Mouse (Mus musculus): ENCODE measurements around the gene Kcnd2. TPM values are rescaled to one million over a fixed set of nuclear protein-coding genes. Genes with fewer than 3 reads are reported as not detected.

Gene Kcnd2
- polyA plus RNA-seq, 1 experiment from 2014 or later = 2.7 TPM

DNA sequence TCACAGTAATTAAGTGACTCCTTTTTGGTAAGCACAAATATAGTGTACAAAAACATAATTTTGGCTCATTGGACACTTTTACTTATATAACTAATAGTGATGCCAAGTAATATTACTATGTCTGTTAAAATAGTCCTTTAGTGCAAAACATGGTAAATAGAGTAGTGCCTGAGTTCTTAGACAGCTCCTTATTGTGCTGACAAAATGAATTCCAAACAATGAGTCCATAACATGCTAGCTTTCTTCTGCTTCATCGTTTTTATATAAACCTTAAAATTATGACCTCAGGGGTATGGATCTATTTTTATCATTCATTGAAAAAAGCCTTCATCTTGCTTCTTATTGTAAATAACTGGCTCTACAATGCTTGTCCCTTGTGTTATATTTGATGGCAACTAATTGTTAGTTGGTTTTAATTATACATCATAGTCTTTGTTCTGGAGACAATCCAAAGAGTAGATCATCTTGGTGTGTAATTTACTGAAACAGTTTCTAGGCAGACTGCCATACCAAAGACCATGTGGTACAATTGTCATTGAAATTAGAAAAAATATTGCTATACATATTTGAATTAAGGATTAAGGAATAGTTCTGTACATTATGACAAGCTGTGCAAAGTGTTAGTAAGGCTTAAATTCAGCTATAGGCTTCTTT is 256.7 kb downstream of the Kcnd2 start:
- Histone ChIP-seq H3K4me3 (replicated peaks) (no peak overlapping the region), H3K9ac (no peak overlapping the region), H3K27me3 (no peaks in the 10 kb centered on the region), H3K9me3 (replicated peaks) (no peaks in the 10 kb centered on the region), H3K4me2 (no peak overlapping the region), H3K27ac (no peak overlapping the region), H3K36me3 (no peaks in the 10 kb centered on the region), H3K4me1 (no peaks in the 10 kb centered on the region)
- 59% methylated on average over 1 of the region's 1 CpGs for whole genome bisulfite sequencing
- no peak for ATAC-seq (replicated peaks; ENCODE audit: low FRiP score)

DNA sequence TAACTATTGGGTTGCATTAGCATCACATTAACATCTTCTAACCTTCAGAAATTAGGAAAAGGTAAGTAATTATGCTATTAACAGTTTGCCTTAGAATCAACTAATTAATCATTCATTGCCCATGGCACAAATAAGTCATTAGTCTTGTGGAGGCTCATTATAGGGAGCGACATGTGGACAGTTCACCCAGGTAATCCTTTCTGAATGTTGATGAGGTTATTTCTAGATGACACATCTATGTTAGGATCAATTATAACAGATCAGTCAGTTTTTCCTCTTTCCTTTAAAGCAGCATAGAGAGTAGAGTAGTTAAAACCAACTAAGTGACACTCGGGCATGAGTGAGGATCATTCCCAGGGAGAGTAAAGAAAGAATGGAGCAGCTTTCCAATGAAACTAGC is 267.4 kb downstream of the Kcnd2 start:
- H3K4me1 ChIP-seq = no peaks in the 10 kb centered on the region
- no peaks in the 10 kb centered on the region for H3K36me3 ChIP-seq
- no peak overlapping the region for H3K9ac ChIP-seq
- no peaks in the 10 kb centered on the region for H3K9me3 ChIP-seq (replicated peaks)
- H3K4me3 ChIP-seq (replicated peaks) = no peak overlapping the region
- WGBS = 88% methylated on average over 2 of the region's 2 CpGs
- H3K4me2 ChIP-seq = no peak overlapping the region
- H3K27ac ChIP-seq = no peak overlapping the region
- no peak for ATAC-seq (replicated peaks; ENCODE audit: low FRiP score)
- H3K27me3 ChIP-seq = no peaks in the 10 kb centered on the region

DNA sequence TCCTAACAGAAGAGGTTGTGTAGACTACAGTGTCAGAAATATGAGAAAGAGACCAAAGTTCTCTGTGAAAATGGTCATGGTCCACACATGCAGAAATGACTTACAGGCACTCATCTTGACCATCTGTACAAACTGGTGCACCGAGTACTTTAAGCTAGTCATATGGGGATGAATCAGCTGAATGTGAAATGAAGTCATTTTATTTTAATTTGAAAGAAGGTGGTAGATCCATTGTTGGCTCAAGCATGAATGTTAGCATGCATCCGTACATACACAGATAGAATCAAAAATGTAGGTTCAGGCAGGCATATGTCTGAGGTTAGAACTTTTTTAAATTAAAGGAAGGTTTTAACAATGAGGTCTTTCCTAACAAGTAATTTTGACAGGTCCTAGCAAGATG is 273.2 kb downstream of the Kcnd2 start:
- H3K27ac ChIP-seq = no peak overlapping the region
- no peak for ATAC-seq (replicated peaks; ENCODE audit: low FRiP score)
- H3K36me3 ChIP-seq = no peaks in the 10 kb centered on the region
- H3K4me3 ChIP-seq (replicated peaks) = no peak overlapping the region
- H3K4me1 ChIP-seq = no peaks in the 10 kb centered on the region
- H3K9ac ChIP-seq = no peak overlapping the region
- no peak overlapping the region for H3K4me2 ChIP-seq
- H3K27me3 ChIP-seq = no peaks in the 10 kb centered on the region
- 80% methylated on average over 2 of the region's 2 CpGs for WGBS
- H3K9me3 ChIP-seq (replicated peaks) = no peaks in the 10 kb centered on the region

DNA sequence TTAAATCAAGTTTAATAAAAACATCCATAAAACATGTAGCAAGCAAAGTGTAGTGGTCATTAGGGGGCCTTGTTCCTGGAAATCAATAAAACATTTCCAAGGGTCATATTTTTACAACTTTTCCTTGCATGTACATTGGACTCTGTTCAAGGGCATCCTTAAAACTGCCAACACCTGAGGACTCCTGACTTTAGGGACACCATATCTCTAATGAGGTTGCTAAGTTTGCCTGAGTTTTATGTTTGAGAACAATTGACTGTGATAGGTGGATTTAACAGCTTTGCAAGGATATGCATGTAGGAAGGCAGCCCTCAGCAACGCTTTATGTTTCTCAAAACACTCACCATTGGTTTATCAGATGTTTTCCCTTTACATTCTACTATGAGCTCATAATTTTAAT is 287.6 kb downstream of the Kcnd2 start:
- ATAC-seq (replicated peaks; ENCODE audit: low FRiP score) = no peak
- no peak overlapping the region for H3K4me3 ChIP-seq (replicated peaks)
- no peaks in the 10 kb centered on the region for H3K36me3 ChIP-seq
- H3K4me1 ChIP-seq = no peaks in the 10 kb centered on the region
- no peak overlapping the region for H3K9ac ChIP-seq
- WGBS = 69% methylated on average over 1 of the region's 1 CpGs
- no peaks in the 10 kb centered on the region for H3K27me3 ChIP-seq
- no peaks in the 10 kb centered on the region for H3K9me3 ChIP-seq (replicated peaks)
- H3K27ac ChIP-seq = no peak overlapping the region
- H3K4me2 ChIP-seq = no peak overlapping the region

DNA sequence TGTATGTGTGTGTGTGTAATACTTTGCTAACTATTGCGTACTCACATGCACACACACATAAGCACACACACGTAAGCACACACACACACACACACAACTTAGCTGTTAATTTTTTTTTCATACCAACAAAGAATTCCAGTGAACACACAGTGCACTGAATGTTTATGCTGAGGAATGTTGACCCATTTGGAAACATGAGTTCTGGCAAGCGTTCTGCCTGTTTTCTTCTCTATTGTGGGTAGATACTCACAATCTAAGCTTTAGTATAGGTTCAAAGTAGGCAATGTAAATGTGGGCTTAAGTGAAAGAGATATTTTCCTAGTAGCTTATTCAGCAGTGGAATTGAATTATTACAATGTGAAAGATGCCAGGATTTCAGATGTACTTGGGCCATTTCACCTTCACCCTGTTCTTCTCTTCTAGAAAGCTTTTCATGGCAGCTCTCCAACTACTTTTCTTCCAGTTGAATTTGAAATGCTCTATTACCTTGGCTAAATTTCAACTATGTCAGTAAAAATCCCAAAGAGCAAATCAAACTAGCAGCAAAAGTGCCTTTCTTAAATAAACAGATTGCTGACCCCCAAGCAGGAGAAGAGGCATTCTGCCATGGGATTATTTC is 295.4 kb downstream of the Kcnd2 start:
- no peak for ATAC-seq (replicated peaks; ENCODE audit: low FRiP score)
- H3K9ac ChIP-seq = no peak overlapping the region
- H3K4me1 ChIP-seq = no peaks in the 10 kb centered on the region
- H3K27me3 ChIP-seq = no peaks in the 10 kb centered on the region
- H3K4me2 ChIP-seq = no peak overlapping the region
- no peak overlapping the region for H3K4me3 ChIP-seq (replicated peaks)
- no peaks in the 10 kb centered on the region for H3K36me3 ChIP-seq
- H3K27ac ChIP-seq = no peak overlapping the region
- WGBS = 75% methylated on average over 3 of the region's 3 CpGs
- no peaks in the 10 kb centered on the region for H3K9me3 ChIP-seq (replicated peaks)

DNA sequence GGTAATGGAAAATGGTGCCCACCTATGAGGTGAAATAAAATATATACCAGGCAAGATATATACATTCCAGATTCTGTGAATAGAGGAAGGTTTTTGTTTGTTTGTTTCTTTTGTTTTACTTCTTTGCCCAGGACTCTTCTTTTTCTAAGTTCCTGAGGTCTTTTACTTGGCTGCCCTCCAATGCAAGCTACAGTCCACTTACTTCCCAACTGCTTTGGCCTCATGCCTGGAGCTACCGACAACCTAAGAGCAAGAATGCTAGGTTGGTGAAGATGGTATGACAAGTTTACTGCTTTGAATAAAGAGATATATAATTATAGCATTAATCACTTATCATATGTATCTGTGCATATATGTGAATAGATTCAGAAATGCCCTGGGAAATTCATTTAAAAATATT is 305.0 kb downstream of the Kcnd2 start:
- no peak overlapping the region for H3K4me2 ChIP-seq
- H3K27me3 ChIP-seq = no peaks in the 10 kb centered on the region
- ATAC-seq (replicated peaks; ENCODE audit: low FRiP score) = no peak
- H3K4me1 ChIP-seq = no peaks in the 10 kb centered on the region
- WGBS = 46% methylated on average over 1 of the region's 1 CpGs
- H3K4me3 ChIP-seq (replicated peaks) = no peak overlapping the region
- H3K27ac ChIP-seq = no peak overlapping the region
- no peaks in the 10 kb centered on the region for H3K9me3 ChIP-seq (replicated peaks)
- H3K36me3 ChIP-seq = no peaks in the 10 kb centered on the region
- no peak overlapping the region for H3K9ac ChIP-seq

DNA sequence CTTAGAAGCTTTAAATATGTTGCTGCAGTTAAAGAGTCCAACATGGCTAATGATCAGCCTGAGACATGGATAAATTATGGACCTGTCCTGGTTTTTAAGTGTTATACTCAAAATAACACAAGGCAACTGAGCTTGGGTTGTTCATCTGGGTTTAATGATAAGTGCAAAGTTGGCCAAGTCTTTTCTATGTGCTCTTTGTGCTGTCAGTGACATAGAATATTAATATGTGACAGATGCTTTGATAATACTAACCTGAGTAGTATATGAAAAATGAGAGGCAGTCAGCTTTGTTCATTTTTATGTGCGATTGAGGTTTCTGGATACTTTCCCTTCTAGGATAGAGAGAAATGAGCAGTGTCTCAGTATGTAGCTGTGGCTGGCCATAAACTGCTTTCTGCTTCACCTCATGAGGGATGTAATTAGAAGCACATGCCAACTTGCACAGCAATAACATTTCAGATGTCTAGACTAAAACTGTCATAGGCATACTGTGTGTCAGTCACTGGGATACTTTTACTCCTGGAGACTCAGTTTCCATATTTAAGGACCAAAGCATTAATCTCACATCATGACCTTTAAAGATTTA is 312.3 kb downstream of the Kcnd2 start:
- no peaks in the 10 kb centered on the region for H3K4me1 ChIP-seq
- no peaks in the 10 kb centered on the region for H3K9me3 ChIP-seq (replicated peaks)
- ATAC-seq (replicated peaks; ENCODE audit: low FRiP score) = no peak
- H3K4me2 ChIP-seq = no peak overlapping the region
- 73% methylated on average over 1 of the region's 1 CpGs for WGBS
- H3K36me3 ChIP-seq = no peaks in the 10 kb centered on the region
- no peaks in the 10 kb centered on the region for H3K27me3 ChIP-seq
- H3K27ac ChIP-seq = no peak overlapping the region
- no peak overlapping the region for H3K9ac ChIP-seq
- no peak overlapping the region for H3K4me3 ChIP-seq (replicated peaks)

DNA sequence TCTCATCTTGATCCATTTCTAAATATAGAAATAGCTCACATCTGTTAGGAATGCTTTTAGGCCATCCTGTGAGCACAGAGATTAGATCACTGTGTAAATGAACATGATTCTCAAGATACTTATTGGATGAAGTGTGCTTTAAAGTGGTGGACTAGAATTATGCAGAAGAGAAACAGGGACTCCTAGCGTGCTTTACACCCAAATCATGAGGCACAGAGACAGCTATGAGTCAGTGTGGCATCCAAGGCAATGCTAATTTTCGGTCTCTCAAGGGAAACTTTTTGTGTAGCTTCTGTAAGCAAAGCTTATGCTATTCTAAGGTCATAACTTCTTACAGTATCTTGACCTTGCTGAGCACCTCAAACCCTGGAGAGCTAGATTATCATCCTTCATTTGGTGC is 318.7 kb downstream of the Kcnd2 start:
- no peak for ATAC-seq (replicated peaks; ENCODE audit: low FRiP score)
- Histone ChIP-seq H3K9me3 (replicated peaks) (no peaks in the 10 kb centered on the region), H3K4me3 (replicated peaks) (no peak overlapping the region), H3K36me3 (no peaks in the 10 kb centered on the region), H3K4me1 (no peaks in the 10 kb centered on the region), H3K27me3 (no peaks in the 10 kb centered on the region), H3K9ac (no peak overlapping the region), H3K27ac (no peak overlapping the region), H3K4me2 (no peak overlapping the region)
- WGBS = 80% methylated on average over 2 of the region's 2 CpGs

DNA sequence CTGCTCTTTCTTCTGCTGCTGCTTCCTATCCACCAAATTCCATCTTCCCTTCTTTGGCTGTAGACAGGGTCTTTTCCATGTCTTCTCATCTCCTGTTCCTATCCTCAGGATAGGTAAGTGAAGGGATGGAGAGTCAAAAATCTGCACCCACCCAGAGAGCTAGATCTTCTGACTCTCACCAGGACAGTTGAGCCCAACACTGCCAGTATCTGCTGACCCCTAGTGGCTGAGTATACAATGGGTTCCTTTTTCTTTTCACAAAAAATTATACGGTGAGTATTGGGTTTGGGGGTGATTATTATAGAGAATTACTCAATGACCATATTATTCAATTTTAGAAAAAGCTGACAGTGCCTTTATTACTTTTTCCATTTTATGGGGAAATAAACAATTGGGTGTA is 319.5 kb downstream of the Kcnd2 start:
- ATAC-seq (replicated peaks; ENCODE audit: low FRiP score) = 0 out of 2 replicates have a peak, but pooled peaks have one; percentile 33
- no peak overlapping the region for H3K4me3 ChIP-seq (replicated peaks)
- H3K9ac ChIP-seq = no peak overlapping the region
- 31% methylated on average over 1 of the region's 1 CpGs for WGBS
- H3K9me3 ChIP-seq (replicated peaks) = no peaks in the 10 kb centered on the region
- H3K36me3 ChIP-seq = no peaks in the 10 kb centered on the region
- H3K27me3 ChIP-seq = no peaks in the 10 kb centered on the region
- H3K27ac ChIP-seq = no peak overlapping the region
- no peak overlapping the region for H3K4me2 ChIP-seq
- no peaks in the 10 kb centered on the region for H3K4me1 ChIP-seq

DNA sequence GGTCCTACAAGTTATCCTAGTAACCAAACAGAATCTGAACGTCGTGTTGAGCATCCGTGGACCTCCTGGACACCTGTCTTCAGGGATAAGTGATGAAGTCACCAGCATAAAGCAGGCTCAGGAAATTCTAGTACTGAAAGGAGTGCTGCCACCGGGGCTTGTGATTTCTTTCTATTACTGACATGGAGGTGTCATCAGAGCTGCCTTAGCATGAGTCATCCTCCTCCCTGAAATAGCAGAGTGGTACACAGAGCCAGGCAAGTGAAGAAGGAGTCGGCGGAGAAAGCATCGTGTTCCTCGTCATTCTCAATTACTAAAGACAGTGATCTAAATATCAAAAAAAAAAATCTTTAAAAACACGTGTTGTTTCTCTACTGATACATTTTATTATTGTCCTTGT is 336.2 kb downstream of the Kcnd2 start:
- no peaks in the 10 kb centered on the region for H3K4me1 ChIP-seq
- H3K9ac ChIP-seq = no peak overlapping the region
- no peak for ATAC-seq (replicated peaks; ENCODE audit: low FRiP score)
- no peaks in the 10 kb centered on the region for H3K9me3 ChIP-seq (replicated peaks)
- WGBS = 78% methylated on average over 9 of the region's 9 CpGs
- H3K36me3 ChIP-seq = no peaks in the 10 kb centered on the region
- no peak overlapping the region for H3K4me2 ChIP-seq
- H3K4me3 ChIP-seq (replicated peaks) = no peak overlapping the region
- H3K27ac ChIP-seq = no peak overlapping the region
- H3K27me3 ChIP-seq = no peaks in the 10 kb centered on the region

DNA sequence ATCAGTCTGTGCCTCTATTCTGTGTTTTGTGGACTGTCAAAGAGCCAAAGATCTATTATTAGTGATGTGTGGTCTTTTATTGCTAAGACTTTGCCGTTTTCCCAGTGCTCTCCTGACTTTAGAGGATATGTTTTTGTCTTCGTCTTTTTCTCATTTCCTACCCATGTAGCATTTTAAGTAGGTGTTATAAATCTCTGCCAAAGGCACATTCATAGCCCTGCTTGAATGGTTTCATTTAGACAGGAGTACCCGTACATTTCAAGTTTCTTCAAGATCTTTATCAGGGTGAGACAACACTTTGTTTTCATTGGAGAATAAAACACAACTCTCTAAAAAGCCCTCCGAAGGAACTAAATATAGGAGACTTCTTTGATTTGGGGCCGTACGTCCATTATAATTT is 355.7 kb downstream of the Kcnd2 start:
- ATAC-seq (replicated peaks; ENCODE audit: low FRiP score) = no peak
- 19% methylated on average over 6 of the region's 6 CpGs for WGBS
- Histone ChIP-seq H3K9ac (no peak overlapping the region), H3K36me3 (no peaks in the 10 kb centered on the region), H3K4me2 (no peak overlapping the region), H3K9me3 (replicated peaks) (no peaks in the 10 kb centered on the region), H3K4me1 (no peaks in the 10 kb centered on the region; the same call in 1 of the 2 replicates), H3K27ac (no peak overlapping the region), H3K4me3 (replicated peaks) (no peak overlapping the region), H3K27me3 (no peaks in the 10 kb centered on the region)

DNA sequence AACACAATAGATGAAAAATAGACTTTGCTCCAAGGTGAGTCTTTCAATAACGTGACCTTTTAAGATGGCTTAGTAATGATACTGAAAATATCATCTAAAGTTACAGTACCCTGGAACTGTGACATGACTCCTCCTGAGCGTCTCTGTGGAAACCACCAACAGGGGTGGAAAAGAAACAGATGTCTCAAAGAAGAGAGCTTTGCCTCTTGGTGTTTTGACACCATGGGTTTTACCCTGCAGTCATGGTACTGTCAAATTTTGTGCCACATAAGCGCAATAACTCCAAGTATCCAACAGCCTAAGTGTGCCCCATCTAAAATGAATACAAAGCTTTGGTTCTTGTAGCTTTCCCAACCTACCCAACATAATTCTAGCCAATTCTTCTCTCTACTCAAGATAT is 374.9 kb downstream of the Kcnd2 start:
- no peak for ATAC-seq (replicated peaks; ENCODE audit: low FRiP score)
- Histone ChIP-seq H3K4me3 (replicated peaks) (no peak overlapping the region), H3K4me2 (no peak overlapping the region), H3K9ac (no peak overlapping the region), H3K4me1 (no peaks in the 10 kb centered on the region), H3K36me3 (no peaks in the 10 kb centered on the region), H3K9me3 (replicated peaks) (no peaks in the 10 kb centered on the region), H3K27me3 (no peaks in the 10 kb centered on the region), H3K27ac (no peak overlapping the region)
- WGBS = 86% methylated on average over 3 of the region's 3 CpGs

DNA sequence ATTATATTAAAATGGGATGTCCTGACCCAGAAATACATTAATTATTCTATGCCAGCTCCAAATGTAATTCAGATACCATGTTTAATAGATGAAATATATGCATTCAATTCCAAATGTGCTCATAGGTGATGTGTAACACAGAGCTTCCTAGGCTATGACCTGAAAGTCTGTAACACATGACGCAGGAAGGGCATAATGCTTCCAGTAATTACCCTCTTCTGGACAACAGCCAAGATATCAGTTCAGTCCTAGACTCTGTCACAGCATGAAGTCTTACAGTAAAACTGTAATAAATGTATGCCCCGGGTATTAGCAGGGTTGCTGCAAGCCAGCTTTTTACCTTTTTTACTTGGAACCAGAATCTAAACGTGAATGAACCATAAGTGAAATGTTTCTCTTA is 382.1 kb downstream of the Kcnd2 start:
- Histone ChIP-seq H3K9ac (no peak overlapping the region), H3K4me2 (no peak overlapping the region), H3K4me3 (replicated peaks) (no peak overlapping the region), H3K36me3 (no peaks in the 10 kb centered on the region), H3K27me3 (no peaks in the 10 kb centered on the region), H3K4me1 (no peaks in the 10 kb centered on the region), H3K27ac (no peak overlapping the region), H3K9me3 (replicated peaks) (no peaks in the 10 kb centered on the region)
- WGBS = 58% methylated on average over 3 of the region's 3 CpGs
- ATAC-seq (replicated peaks; ENCODE audit: low FRiP score) = no peak

Data from kidney, embryonic 15.5 days (tissue).